Mouse (Mus musculus) heart, postnatal 36 days (tissue): ENCODE measurements around the gene Enox2. TPM values are rescaled to one million over a fixed set of nuclear protein-coding genes. Genes with fewer than 3 reads are reported as not detected.

ENCODE experiments used
- DNase-seq, 2 experiments: peaks; one replicate each; pipeline ENCODE4 v3.0.0; 2021 to 2022
- intact Hi-C: fragments of 180-260 bp; cut with DNase I; formaldehyde crosslinking; loops from one replicate; pipeline ENCODE4 v1.15.1; 2025
- total RNA-seq, 2 experiments: library from RNA; stranded (reverse); gene quantifications; 2 replicates each; pipeline ENCODE4 v1.2.3; 2021

The Enox2 gene
- total RNA-seq, 2 experiments from 2014 or later = 8.8 to 9.9 TPM

GRCm38 (mm10) chrX:49009746-49010145 lies 278.3 kb downstream of the Enox2 start:
- no peak for DNase-seq
- intact Hi-C loops = loop anchor here (10.0 kb wide), 1 partner anchor 275 kb away; the partner anchor contains the start of gene Enox2

- intact Hi-C loops = no loop called here
- DNase-seq = no peak
These were observed 282.4 kb downstream of the Enox2 start for GRCm38 (mm10) chrX:49005655-49006054.

- intact Hi-C loops = no loop called here
- DNase-seq = no peak
These were observed 285.2 kb downstream of the Enox2 start for GRCm38 (mm10) chrX:49002892-49003291.

GRCm38 (mm10) chrX:48985653-48986052 lies 302.4 kb downstream of the Enox2 start:
- intact Hi-C loops = no loop called here
- DNase-seq = no peak

GRCm38 (mm10) chrX:48984451-48984850 lies 303.6 kb downstream of the Enox2 start:
- intact Hi-C loops = no loop called here
- no peak for DNase-seq

Other genes with a start within 250 kb of the Enox2 start
- gene Arhgap36, start 175.7 kb upstream of the Enox2 start, total RNA-seq = under 1 TPM; 0.11 to 0.31 TPM